Mouse (Mus musculus): Measurements from ENCODE around the gene Mybl2.

Gene Mybl2

GRCm38 (mm10) chr2:163071590-163071989, 17.1 kb downstream of the Mybl2 start:
- DNase-seq (ENCODE audit: extremely low spot score): no peak

GRCm38 (mm10) chr2:163073023-163073757, 18.7 kb downstream of the Mybl2 start:
- no peak for DNase-seq (ENCODE audit: extremely low spot score)

- DNase-seq (ENCODE audit: extremely low spot score): no peak
These were observed 19.5 kb downstream of the Mybl2 start for GRCm38 (mm10) chr2:163074006-163074405.

- DNase-seq (ENCODE audit: extremely low spot score): no peak
These were observed 20.3 kb downstream of the Mybl2 start for GRCm38 (mm10) chr2:163074808-163075207.

- no peak for DNase-seq (ENCODE audit: extremely low spot score)
These were observed 20.7 kb downstream of the Mybl2 start for GRCm38 (mm10) chr2:163075234-163075633.

- DNase-seq (ENCODE audit: extremely low spot score): no peak
These were observed 24.6 kb downstream of the Mybl2 start for GRCm38 (mm10) chr2:163079041-163079440.

GRCm38 (mm10) chr2:163082591-163082990, 28.1 kb downstream of the Mybl2 start:
- DNase-seq (ENCODE audit: extremely low spot score): no peak

- DNase-seq (ENCODE audit: extremely low spot score): no peak
These were observed 30.0 kb downstream of the Mybl2 start for GRCm38 (mm10) chr2:163084519-163084918.

GRCm38 (mm10) chr2:163085047-163085446, 30.6 kb downstream of the Mybl2 start:
- no peak for DNase-seq (ENCODE audit: extremely low spot score)

GRCm38 (mm10) chr2:163086561-163086960, 32.1 kb downstream of the Mybl2 start:
- DNase-seq (ENCODE audit: extremely low spot score): no peak

GRCm38 (mm10) chr2:163087728-163088127, 33.2 kb downstream of the Mybl2 start, which contains the start of gene Gtsf1l:
Gene Gtsf1l, minus strand, starts transcription at chr2:163087855.
- no peak for DNase-seq (ENCODE audit: extremely low spot score)

GRCm38 (mm10) chr2:163089475-163090123, 35.1 kb downstream of the Mybl2 start:
- no peak for DNase-seq (ENCODE audit: extremely low spot score)

- no peak for DNase-seq (ENCODE audit: extremely low spot score)
These were observed 40.4 kb downstream of the Mybl2 start for GRCm38 (mm10) chr2:163094909-163095308.

GRCm38 (mm10) chr2:163095784-163096183, 41.3 kb downstream of the Mybl2 start:
- no peak for DNase-seq (ENCODE audit: extremely low spot score)

GRCm38 (mm10) chr2:163099919-163100318, 45.4 kb downstream of the Mybl2 start:
- DNase-seq (ENCODE audit: extremely low spot score): no peak

- no peak for DNase-seq (ENCODE audit: extremely low spot score)
These were observed 46.1 kb downstream of the Mybl2 start for GRCm38 (mm10) chr2:163100551-163100950.

- DNase-seq (ENCODE audit: extremely low spot score): peak; percentile 87
These were observed 47.2 kb downstream of the Mybl2 start for GRCm38 (mm10) chr2:163101646-163102203.

GRCm38 (mm10) chr2:163102216-163102615, 47.7 kb downstream of the Mybl2 start:
- no peak for DNase-seq (ENCODE audit: extremely low spot score)

GRCm38 (mm10) chr2:163102900-163103653, 48.6 kb downstream of the Mybl2 start:
- no peak for DNase-seq (ENCODE audit: extremely low spot score)

GRCm38 (mm10) chr2:163104086-163104770, 49.7 kb downstream of the Mybl2 start:
- no peak for DNase-seq (ENCODE audit: extremely low spot score)

- peak; percentile 42 for DNase-seq (ENCODE audit: extremely low spot score)
These were observed 53.9 kb downstream of the Mybl2 start for GRCm38 (mm10) chr2:163108385-163108784.

- DNase-seq (ENCODE audit: extremely low spot score): no peak
These were observed 56.2 kb downstream of the Mybl2 start for GRCm38 (mm10) chr2:163110706-163111105.

Measured in embryo, embryonic 9.5 days (tissue).